Mouse (Mus musculus) gastrocnemius, postnatal 25 days (tissue): ENCODE data around the gene Tgfb1. TPM values are rescaled to one million over a fixed set of nuclear protein-coding genes. Genes with fewer than 3 reads are reported as not detected.
"Not testable (repeated sequence)": the region's sequence is repeated elsewhere in the genome, so short reads cannot be mapped to it uniquely, and the experiment has no call there.

Experiments used
- DNase-seq: peaks from one replicate; pipeline ENCODE4 v3.0.0; 2022
- total RNA-seq, 2 experiments: library from RNA; stranded (reverse); gene quantifications; 1 replicate in 1 of 2; 2 replicates in 1 of 2; pipeline ENCODE4 v1.2.3; 2021

The Tgfb1 gene
- total RNA-seq, 2 experiments from 2014 or later = 6.3 to 7.2 TPM

GRCm38 (mm10) chr7:25705801-25706251 lies 19.0 kb downstream of the Tgfb1 start:
- DNase-seq = no peak

DNA sequence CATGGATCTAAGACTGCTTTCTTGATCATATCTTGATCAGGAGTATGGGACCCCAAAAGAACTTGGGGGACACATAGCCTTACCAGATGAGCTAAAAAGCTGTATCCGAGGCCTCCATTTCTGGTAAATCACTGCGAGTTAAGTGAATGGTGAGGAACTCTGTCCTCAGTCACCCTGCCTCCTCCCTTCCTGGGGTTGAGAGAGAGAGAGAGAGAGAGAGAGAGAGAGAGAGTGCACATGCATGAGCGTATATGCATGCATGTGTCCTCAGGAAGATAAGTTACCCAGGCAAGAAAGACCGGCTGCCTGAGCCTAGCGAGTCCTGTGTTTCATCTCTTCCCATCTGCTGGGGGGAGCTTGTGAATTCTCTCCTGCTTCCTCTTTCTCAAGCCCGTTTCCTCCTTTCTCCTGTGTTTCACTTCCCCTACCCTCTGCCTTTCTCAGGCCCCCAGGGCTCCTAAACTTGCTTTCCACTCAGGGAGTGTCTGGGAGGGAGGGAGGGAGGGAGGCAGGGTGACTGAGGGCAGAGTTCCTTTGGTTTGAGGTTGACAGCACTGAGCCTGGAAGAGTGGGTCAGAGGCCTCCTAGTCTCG lies 19.9 kb downstream of the Tgfb1 start:
- DNase-seq = no peak

DNA sequence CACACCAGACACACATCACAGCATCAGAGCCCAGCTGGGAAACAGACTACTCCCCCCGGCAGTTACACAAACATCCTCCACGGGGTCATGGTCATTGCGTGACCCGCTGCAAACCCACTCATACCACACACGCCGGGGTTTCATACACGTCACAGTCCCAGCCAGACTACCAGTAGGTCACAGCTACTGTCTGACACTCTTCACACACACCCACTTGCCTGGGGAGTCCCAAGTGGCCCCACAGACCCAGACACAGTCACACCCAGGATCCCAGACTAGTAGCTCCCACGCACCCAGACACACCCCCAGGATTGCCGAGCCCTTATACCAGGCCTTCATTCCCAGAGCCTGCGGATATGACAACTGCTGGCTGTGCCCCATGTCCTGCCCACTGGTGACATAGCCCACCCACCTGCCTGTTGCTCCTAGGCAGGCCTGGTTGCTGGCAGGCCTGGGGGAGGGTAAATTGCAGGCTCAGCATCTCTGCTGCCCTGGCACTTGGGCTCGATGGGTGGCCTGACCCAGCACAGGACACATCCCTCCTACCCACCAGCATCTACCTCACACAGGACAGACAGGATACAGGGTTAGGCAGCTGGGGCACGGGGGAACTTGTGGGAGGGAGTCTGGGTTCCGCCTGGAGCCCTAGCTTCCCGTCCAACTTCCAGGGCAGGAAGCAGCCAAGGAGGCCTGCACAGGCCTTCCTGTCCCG lies 20.9 kb downstream of the Tgfb1 start:
- peak; percentile 64 for DNase-seq

DNA sequence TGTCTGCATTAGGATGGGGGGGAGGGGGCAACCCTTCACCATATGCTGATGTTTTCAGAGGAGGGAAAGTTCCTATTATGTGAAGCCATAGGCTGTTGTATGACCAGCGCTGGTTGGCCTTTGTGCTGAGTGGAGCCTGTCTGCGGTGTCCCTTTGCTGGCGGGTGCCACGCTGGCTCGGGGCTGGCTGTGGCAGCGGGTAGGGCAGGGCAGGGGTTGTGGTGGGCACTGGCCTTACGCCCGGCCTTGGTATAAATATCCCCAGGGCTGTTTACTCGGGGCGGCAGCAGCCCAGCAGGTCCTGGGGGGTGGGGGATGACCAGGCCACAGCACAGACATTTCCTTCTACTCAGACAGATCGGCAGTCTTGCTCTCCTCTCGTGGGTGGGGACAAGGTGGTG lies 23.2 kb downstream of the Tgfb1 start:
- no peak for DNase-seq

DNA sequence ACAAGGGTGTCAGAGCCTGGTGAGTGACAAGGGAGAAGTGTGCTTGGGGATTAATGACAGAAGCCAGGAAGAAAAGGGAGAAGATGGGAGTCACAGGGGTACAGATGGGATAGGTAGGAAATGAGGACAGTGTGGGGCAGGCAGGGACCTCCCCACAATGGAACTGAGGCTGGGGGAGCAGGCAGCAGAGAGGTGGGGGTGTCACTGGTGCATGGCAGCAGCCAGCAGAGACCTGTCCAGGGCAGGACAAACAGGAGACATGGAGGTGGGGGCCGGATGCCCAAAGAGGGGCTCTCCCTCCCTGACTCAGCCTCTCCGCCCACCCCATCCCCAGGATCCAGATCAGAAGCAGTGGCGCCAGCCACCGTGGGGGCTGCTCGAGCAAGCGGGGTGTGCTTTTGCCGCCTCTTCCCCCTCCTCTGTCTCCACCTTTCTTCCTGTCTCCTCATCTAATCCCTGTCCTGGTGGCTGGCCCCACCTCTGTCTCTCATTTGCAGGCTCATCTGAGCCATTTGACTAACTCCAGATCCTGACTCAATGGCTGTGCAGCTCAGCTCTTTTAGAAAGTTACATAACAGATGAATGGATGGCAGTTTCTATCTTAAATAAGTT lies 23.8 kb downstream of the Tgfb1 start:
- no peak for DNase-seq

DNA sequence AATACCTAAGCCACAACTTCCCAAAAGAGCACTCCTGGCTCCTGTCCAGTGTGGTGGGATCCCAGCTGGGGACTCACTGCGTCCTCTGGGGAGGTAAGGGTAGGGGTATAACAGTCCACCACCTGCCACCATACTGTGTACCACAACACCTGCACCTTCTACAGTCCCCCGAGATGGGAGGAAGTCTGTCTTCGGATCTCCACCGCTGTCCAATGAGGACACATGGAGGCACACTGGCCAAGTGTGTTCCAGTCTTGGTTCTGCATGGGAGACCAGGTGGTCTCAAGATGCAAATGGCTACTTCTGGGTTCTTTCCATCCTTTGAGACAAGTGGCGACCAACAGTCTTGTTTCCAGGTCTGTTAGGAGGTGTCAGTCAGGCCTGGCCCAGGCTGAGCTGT lies 24.4 kb downstream of the Tgfb1 start:
- DNase-seq = no peak

DNA sequence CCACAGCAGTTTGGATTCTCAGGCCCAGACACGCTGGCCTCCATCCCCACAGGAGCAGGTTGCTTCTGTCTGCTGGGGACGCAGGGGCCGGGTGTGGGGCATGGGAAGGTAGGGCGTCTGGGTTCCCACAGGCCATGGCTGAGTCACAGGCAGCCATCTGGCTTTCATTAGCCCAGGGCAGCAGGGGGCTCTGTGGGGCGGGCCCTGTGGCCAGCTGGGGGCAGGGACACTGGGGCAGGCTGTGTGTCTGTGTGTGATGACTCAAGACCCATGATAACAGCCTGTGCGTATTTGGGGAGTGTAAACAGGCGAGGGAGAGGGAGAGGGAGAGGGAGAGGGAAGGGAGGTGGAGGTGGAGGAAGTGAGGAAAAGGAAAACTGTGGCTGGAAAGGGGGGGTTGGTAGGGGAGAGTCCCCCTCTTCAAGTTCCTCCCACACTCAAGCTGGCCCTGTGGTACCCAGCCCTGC lies 25.0 kb downstream of the Tgfb1 start:
- peak; percentile 74 for DNase-seq

GRCm38 (mm10) chr7:25712801-25713200 lies 26.0 kb downstream of the Tgfb1 start:
- no peak for DNase-seq

GRCm38 (mm10) chr7:25714581-25714980 lies 27.8 kb downstream of the Tgfb1 start:
- DNase-seq = no peak

DNA sequence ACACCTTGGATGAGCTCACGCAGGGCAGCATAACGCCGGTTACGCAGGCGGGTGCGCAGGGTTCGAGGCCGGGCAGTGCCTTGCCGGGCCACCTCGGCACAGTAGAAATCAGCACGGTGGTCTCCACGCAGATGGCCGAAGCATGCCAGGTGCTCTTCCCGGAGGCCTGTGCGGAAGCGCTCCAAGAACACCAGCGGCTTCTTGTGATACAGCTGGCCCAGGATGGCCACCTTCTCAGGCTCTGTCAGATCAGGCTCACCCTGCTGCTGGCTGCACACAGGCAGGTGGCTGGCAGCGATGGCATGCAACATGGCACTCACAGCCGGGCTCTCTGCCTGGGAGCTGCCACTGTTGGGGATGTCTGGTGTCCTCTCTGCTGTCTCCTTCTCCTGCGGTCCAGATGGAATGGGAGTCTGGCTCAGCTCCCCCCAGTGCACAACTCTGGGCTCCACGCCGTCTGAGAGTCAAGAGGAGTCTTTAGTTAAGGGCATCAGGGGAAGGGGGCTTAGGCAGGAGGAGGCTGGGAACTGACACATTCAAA lies 29.0 kb downstream of the Tgfb1 start:
- DNase-seq = no peak

GRCm38 (mm10) chr7:25717478-25717877 lies 30.7 kb downstream of the Tgfb1 start:
- no peak for DNase-seq

DNA sequence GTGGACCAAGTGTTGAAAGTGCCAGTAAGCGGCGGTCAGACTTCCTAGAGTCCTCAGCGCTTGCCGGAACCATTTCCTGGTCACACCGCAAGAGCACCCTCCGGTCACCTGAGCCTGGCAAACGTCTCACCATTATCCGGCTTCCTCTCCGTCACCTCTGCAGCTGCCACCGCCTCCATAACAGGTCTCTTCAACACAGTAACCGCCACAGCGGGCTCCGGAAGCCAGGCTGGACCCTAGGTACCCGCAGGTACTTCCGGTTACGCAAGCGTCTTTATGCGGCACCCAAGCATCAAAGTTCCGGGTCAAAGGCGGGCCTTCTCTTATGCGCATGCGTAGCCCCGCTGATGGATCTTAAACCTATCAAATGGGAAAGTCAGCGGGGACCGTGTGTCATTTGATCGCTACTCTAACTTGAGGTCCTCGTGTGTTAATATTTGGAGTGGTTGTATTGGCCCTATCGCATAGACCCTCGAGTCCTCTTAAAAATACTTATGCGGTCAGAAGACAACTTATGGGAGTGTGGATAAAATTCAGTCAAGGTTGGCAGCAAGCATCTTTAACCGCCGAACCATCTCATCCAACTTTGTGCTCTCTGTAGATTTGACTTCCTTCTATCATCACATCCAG lies 32.1 kb downstream of the Tgfb1 start, which contains the start of gene Ccdc97:
Gene Ccdc97 (minus strand): TSS at position 301 of the 630 bp plus-strand sequence.
- DNase-seq = peak; percentile 89

DNA sequence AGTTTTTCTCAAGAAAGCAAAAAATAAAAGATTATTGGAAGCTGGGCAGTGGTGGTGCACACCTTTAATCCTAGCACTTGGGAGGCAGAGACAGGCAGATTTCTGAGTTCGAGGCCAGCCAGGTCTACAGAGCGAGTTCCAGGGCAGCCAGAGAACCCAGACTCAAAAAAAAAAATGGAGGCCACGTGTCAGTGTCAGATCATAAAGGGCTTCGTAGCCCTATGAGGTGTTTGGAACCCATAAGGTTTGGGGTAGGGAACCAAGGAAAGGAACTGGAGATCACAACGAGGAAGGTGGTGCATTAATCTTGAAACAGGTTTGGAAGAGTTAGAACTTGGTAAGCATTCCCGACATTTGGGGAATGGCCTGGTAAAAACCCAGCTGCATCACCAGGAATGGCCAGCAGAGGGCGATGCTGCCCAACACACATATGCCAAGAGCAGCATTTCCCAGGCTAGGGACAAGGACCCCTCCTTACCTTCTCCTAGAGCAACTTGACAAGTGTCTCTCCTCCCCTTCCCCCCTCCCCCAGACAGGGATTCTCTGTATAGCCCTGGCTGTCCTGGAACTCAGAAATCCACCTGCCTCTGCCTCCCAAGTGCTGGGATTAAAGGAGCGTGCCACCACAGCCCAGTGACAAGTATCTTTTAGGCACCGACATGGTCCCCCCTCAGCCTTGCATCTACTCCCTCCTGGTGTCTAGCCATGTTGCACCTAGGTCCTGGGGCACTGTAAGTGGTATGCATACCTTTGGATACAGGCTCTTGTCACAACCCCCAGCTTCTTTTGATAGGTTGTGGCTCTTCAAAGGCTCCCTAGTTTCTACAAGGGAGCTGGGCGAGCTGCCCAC lies 33.2 kb downstream of the Tgfb1 start:
- no peak for DNase-seq

- DNase-seq = no peak
These were observed 34.0 kb downstream of the Tgfb1 start for GRCm38 (mm10) chr7:25720760-25721159.

DNA sequence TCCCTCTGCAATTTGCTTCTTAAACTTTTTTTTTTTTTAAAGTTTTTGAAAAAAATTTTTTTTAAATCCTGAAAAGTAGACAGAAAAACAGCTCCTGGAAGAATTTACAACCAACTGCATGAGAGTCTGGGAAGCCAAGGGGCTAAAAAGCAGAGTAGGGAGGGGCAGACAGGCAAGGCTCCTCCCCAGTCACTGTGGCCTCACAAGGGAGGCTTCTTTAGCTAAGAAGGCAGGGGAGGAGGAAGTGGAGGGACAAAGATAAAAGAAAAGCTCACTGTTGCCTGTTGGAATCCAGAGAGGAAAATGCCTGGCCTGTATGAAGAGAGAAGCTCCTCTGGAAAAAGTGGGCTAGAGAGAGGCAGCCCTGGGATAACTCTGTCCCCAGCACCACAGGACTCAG lies 35.0 kb downstream of the Tgfb1 start:
- not testable (repeated sequence) for DNase-seq

DNA sequence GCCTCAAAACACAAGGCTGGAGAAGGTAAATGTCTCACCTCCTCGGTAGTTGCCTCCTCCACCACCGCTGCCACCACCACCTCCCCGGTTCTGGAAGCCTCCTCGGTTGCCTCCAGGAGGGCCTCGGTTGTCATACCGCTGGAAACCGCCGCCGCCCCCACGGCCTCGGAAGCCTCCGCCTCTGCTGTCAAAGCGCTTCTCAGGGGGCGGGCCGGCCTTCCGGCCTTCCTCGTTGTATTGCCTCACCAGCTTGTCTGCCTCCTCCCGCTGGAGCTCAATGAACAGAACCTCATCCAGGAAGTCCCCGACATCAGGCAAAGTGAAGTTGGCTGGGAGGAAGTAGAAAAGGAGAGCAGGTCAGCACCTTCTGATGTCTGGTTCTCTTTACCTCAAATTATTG lies 39.1 kb downstream of the Tgfb1 start:
- no peak for DNase-seq

DNA sequence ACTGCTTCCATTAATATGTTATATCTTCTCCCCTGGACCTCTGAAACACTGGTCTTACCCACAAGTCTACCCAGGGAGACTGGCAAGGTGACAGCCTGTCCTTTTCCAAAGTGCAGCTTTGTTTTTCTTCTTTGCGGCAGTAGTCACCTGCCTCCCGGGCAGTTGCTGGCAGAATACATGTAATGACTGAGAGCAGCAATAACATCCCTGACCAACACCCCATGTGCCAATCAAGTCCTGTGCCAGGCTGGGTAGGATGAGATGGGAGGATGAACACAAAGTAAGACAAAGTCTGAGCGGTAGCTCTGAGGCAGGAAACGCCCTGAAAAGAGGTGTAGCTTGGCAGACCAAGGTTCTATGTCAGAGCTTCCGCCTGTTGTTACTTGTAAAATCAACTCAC lies 41.0 kb downstream of the Tgfb1 start:
- no peak for DNase-seq

GRCm38 (mm10) chr7:25729396-25729795 lies 42.6 kb downstream of the Tgfb1 start:
- no peak for DNase-seq

GRCm38 (mm10) chr7:25729862-25730261 lies 43.1 kb downstream of the Tgfb1 start:
- peak; percentile 75 for DNase-seq

DNA sequence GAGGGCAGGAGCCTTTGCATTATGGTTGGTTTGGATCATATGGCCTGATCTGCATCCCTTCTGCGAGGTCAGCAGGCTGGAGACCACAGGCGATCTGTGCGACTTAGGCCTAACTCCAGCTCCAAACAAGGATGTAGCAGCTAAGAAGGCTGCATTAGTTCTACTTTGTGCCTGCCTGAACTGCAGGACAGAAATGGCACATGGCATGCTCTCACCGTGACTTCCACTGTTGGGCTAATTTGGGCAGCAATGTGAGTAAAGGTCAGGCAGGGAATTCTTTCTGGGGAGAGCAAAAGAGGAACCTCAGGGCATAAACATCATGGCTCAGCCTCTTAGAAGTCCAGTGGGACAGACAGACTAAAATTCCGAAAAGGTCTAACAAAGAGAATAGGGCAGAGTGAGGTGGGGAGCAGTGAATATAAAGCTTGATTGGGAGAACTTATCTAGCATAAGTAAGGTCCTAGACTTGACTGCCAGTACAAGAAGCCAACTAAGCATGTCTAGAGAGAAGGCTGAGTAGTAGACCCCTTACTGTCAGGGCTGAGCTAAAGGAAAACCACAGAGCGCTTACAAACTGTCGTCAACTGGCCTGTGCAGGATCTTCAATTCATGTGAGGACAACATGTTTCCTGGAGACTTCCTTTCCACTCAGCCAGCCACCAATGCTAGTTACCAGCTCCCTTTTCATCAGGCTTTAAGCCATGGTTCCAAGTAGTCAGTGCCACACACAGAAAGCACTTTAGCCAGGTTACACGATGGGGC lies 44.7 kb downstream of the Tgfb1 start:
- no peak for DNase-seq

GRCm38 (mm10) chr7:25734991-25735390 lies 48.2 kb downstream of the Tgfb1 start:
- DNase-seq = no peak
